Mouse (Mus musculus) forebrain, embryonic 15.5 days (tissue): ENCODE measurements around the gene Trat1. TPM values are rescaled to one million over a fixed set of nuclear protein-coding genes. Genes with fewer than 3 reads are reported as not detected.

Experiments
- ATAC-seq: fragments of 200-750 bp; cut with Nextera tagmentation; replicated peaks from 2 replicates; pipeline ENCODE4 v1.8.0; 2017; ENCODE audit warnings: mild to moderate bottlenecking, moderate TSS enrichment, moderate library complexity
- H3K27ac ChIP-seq: fragments of 300-500 bp; sonication (generic); replicated peaks from 2 replicates; pipeline ENCODE4 v1.5.1; 2015; ENCODE audit warnings: mild to moderate bottlenecking, inconsistent platforms
- H3K27me3 ChIP-seq: fragments of 300-500 bp; sonication (generic); 2 replicates; pipeline ENCODE4 v1.6.1; 2015; ENCODE audit warnings: inconsistent platforms
- H3K36me3 ChIP-seq: fragments of 300-500 bp; sonication (generic); 2 replicates; pipeline ENCODE4 v1.6.1; 2015; ENCODE audit warnings: mild to moderate bottlenecking, inconsistent platforms
- H3K4me1 ChIP-seq: fragments of 300-500 bp; sonication (generic); 2 replicates; pipeline ENCODE4 v1.6.1; 2015; ENCODE audit warnings: inconsistent platforms
- H3K4me2 ChIP-seq: fragments of 300-500 bp; sonication (generic); replicated peaks from 2 replicates; pipeline ENCODE4 v1.6.1; 2015; ENCODE audit warnings: mild to moderate bottlenecking, inconsistent platforms
- H3K4me3 ChIP-seq: fragments of 300-500 bp; sonication (generic); 2 replicates; pipeline ENCODE4 v1.5.1; 2015; ENCODE audit warnings: mild to moderate bottlenecking, inconsistent platforms
- H3K9ac ChIP-seq: fragments of 300-500 bp; sonication (generic); replicated peaks from 2 replicates; pipeline ENCODE4 v1.6.1; 2015; ENCODE audit warnings: mild to moderate bottlenecking, inconsistent platforms
- H3K9me3 ChIP-seq: fragments of 300-500 bp; sonication (generic); 2 replicates; pipeline ENCODE4 v1.6.1; 2016; ENCODE audit warnings: inconsistent platforms
- WGBS: fragments of 180-500 bp; shearing (Covaris S2); methylation state at CpG from one replicate; pipeline ENCODE4 v1.1.7; 2015; ENCODE audit warnings: mixed read lengths; 5-methylcytosine and 5-hydroxymethylcytosine counted together
- polyA plus RNA-seq: library from polyadenylated mRNA; unstranded; fragments of >200 nt; fragmentation: Nextera tagmentation; extraction: Ambion mirVana; gene quantifications from 2 replicates; pipeline ENCODE4 v1.2.1, GENCODE M21; 2015

Trat1 gene
- not detected in 2 replicates for polyA plus RNA-seq

GRCm38 (mm10) chr16:48771971-48772445, at the start of gene Trat1:
Gene Trat1 (minus strand): TSS chr16:48772021.
- 84% methylated on average over 3 of the region's 3 CpGs for WGBS
- H3K4me2 ChIP-seq = no peak within 1 kb of the TSS
- no peak within 1 kb of the TSS for H3K9ac ChIP-seq
- H3K4me1 ChIP-seq = no peaks in the 10 kb centered on the region
- no peaks in the 10 kb centered on the region for H3K27me3 ChIP-seq
- H3K27ac ChIP-seq = no peak within 1 kb of the TSS
- H3K4me3 ChIP-seq = no peak within 1 kb of the TSS
- ATAC-seq = no peak
- no peaks in the 10 kb centered on the region for H3K9me3 ChIP-seq
- no peaks in the 10 kb centered on the region for H3K36me3 ChIP-seq

- Histone ChIP-seq H3K4me3 (no peak overlapping the region), H3K27ac (no peak overlapping the region), H3K9ac (no peak overlapping the region), H3K4me2 (no peak overlapping the region), H3K36me3 (no peaks in the 10 kb centered on the region), H3K4me1 (no peaks in the 10 kb centered on the region), H3K27me3 (no peaks in the 10 kb centered on the region), H3K9me3 (no peaks in the 10 kb centered on the region)
- ATAC-seq = no peak
- 93% methylated on average over 6 of the region's 6 CpGs for WGBS
These were observed 46.7 kb upstream of the Trat1 start for GRCm38 (mm10) chr16:48818524-48818923.

- H3K4me1 ChIP-seq = no peaks in the 10 kb centered on the region
- no peak within 1 kb of the TSS for H3K4me2 ChIP-seq
- no peaks in the 10 kb centered on the region for H3K9me3 ChIP-seq
- no peak within 1 kb of the TSS for H3K9ac ChIP-seq
- no peaks in the 10 kb centered on the region for H3K27me3 ChIP-seq
- 94% methylated on average over 2 of the region's 2 CpGs for WGBS
- ATAC-seq = no peak
- no peaks in the 10 kb centered on the region for H3K36me3 ChIP-seq
- no peak within 1 kb of the TSS for H3K4me3 ChIP-seq
- no peak within 1 kb of the TSS for H3K27ac ChIP-seq
These were observed 44.9 kb upstream of the Trat1 start, which contains the start of gene Retnlb for GRCm38 (mm10) chr16:48816695-48817094. Gene Retnlb (plus strand): TSS chr16:48816856.

GRCm38 (mm10) chr16:48811881-48812436, 40.1 kb upstream of the Trat1 start:
- H3K9ac ChIP-seq = no peak overlapping the region
- no peak overlapping the region for H3K4me3 ChIP-seq
- 89% methylated on average over 7 of the region's 7 CpGs for WGBS
- H3K36me3 ChIP-seq = no peaks in the 10 kb centered on the region
- H3K4me2 ChIP-seq = no peak overlapping the region
- no peaks in the 10 kb centered on the region for H3K9me3 ChIP-seq
- ATAC-seq = no peak
- no peaks in the 10 kb centered on the region for H3K27me3 ChIP-seq
- H3K4me1 ChIP-seq = no peaks in the 10 kb centered on the region
- H3K27ac ChIP-seq = no peak overlapping the region

- H3K4me1 ChIP-seq = no peaks in the 10 kb centered on the region
- H3K9me3 ChIP-seq = no peaks in the 10 kb centered on the region
- H3K4me3 ChIP-seq = no peak overlapping the region
- H3K27ac ChIP-seq = no peak overlapping the region
- H3K27me3 ChIP-seq = no peaks in the 10 kb centered on the region
- 58% methylated on average over 2 of the region's 2 CpGs for WGBS
- ATAC-seq = no peak
- H3K4me2 ChIP-seq = no peak overlapping the region
- no peak overlapping the region for H3K9ac ChIP-seq
- H3K36me3 ChIP-seq = no peaks in the 10 kb centered on the region
These were observed 37.6 kb upstream of the Trat1 start for GRCm38 (mm10) chr16:48809374-48809773.

GRCm38 (mm10) chr16:48806521-48806920, 34.7 kb upstream of the Trat1 start:
- no peak overlapping the region for H3K4me2 ChIP-seq
- WGBS = 85% methylated on average over 1 of the region's 1 CpGs

GRCm38 (mm10) chr16:48805412-48805811, 33.6 kb upstream of the Trat1 start:
- H3K36me3 ChIP-seq = no peaks in the 10 kb centered on the region
- no peak for ATAC-seq
- H3K4me1 ChIP-seq = no peaks in the 10 kb centered on the region
- no peak overlapping the region for H3K9ac ChIP-seq
- no peak overlapping the region for H3K4me3 ChIP-seq
- no peak overlapping the region for H3K27ac ChIP-seq
- no peaks in the 10 kb centered on the region for H3K9me3 ChIP-seq
- WGBS = 88% methylated on average over 1 of the region's 1 CpGs
- H3K4me2 ChIP-seq = no peak overlapping the region
- H3K27me3 ChIP-seq = no peaks in the 10 kb centered on the region

More at GRCm38 (mm10) chr16:48806521-48806920, 34.7 kb upstream of the Trat1 start:
- Histone ChIP-seq H3K27me3 (no peaks in the 10 kb centered on the region), H3K4me3 (no peak overlapping the region), H3K36me3 (no peaks in the 10 kb centered on the region), H3K9ac (no peak overlapping the region), H3K9me3 (no peaks in the 10 kb centered on the region), H3K27ac (no peak overlapping the region), H3K4me1 (no peaks in the 10 kb centered on the region)
- no peak for ATAC-seq

GRCm38 (mm10) chr16:48800906-48801305, 29.1 kb upstream of the Trat1 start:
- no peaks in the 10 kb centered on the region for H3K4me1 ChIP-seq
- ATAC-seq = no peak
- H3K27me3 ChIP-seq = no peaks in the 10 kb centered on the region
- no peak overlapping the region for H3K27ac ChIP-seq
- H3K4me2 ChIP-seq = no peak overlapping the region
- no peaks in the 10 kb centered on the region for H3K36me3 ChIP-seq
- no peak overlapping the region for H3K9ac ChIP-seq
- no peak overlapping the region for H3K4me3 ChIP-seq
- H3K9me3 ChIP-seq = no peaks in the 10 kb centered on the region
- WGBS = 96% methylated on average over 2 of the region's 2 CpGs

GRCm38 (mm10) chr16:48799470-48799869, 27.6 kb upstream of the Trat1 start:
- no peak overlapping the region for H3K27ac ChIP-seq
- H3K4me1 ChIP-seq = no peaks in the 10 kb centered on the region
- H3K27me3 ChIP-seq = no peaks in the 10 kb centered on the region
- H3K9me3 ChIP-seq = no peaks in the 10 kb centered on the region
- no peak overlapping the region for H3K9ac ChIP-seq
- WGBS = 88% methylated on average over 3 of the region's 3 CpGs
- H3K36me3 ChIP-seq = no peaks in the 10 kb centered on the region
- H3K4me3 ChIP-seq = no peak overlapping the region
- no peak overlapping the region for H3K4me2 ChIP-seq
- ATAC-seq = no peak

- Histone ChIP-seq H3K4me2 (no peak overlapping the region), H3K27me3 (no peaks in the 10 kb centered on the region)
- WGBS = 84% methylated on average over 3 of the region's 3 CpGs
These were observed 26.5 kb upstream of the Trat1 start for GRCm38 (mm10) chr16:48798285-48798684.

GRCm38 (mm10) chr16:48788704-48789185, 16.9 kb upstream of the Trat1 start:
- whole genome bisulfite sequencing = 80% methylated on average over 4 of the region's 4 CpGs
- no peak overlapping the region for H3K9ac ChIP-seq

More at GRCm38 (mm10) chr16:48798285-48798684, 26.5 kb upstream of the Trat1 start:
- H3K9me3 ChIP-seq = no peaks in the 10 kb centered on the region
- no peak overlapping the region for H3K9ac ChIP-seq
- no peak for ATAC-seq
- no peaks in the 10 kb centered on the region for H3K36me3 ChIP-seq
- H3K4me3 ChIP-seq = no peak overlapping the region
- no peaks in the 10 kb centered on the region for H3K4me1 ChIP-seq
- no peak overlapping the region for H3K27ac ChIP-seq

GRCm38 (mm10) chr16:48786258-48786657, 14.4 kb upstream of the Trat1 start:
- H3K27ac ChIP-seq = no peak overlapping the region
- WGBS = 89% methylated on average over 3 of the region's 3 CpGs

More at GRCm38 (mm10) chr16:48788704-48789185, 16.9 kb upstream of the Trat1 start:
- no peaks in the 10 kb centered on the region for H3K36me3 ChIP-seq
- H3K27me3 ChIP-seq = no peaks in the 10 kb centered on the region
- H3K27ac ChIP-seq = no peak overlapping the region
- H3K4me3 ChIP-seq = no peak overlapping the region
- no peaks in the 10 kb centered on the region for H3K9me3 ChIP-seq
- ATAC-seq = no peak
- no peaks in the 10 kb centered on the region for H3K4me1 ChIP-seq
- H3K4me2 ChIP-seq = no peak overlapping the region

GRCm38 (mm10) chr16:48777254-48777653, 5.4 kb upstream of the Trat1 start:
- no peak overlapping the region for H3K9ac ChIP-seq
- WGBS = 67% methylated on average over 2 of the region's 2 CpGs
- no peaks in the 10 kb centered on the region for H3K4me1 ChIP-seq
- H3K4me2 ChIP-seq = no peak overlapping the region
- no peaks in the 10 kb centered on the region for H3K9me3 ChIP-seq
- no peaks in the 10 kb centered on the region for H3K27me3 ChIP-seq
- H3K36me3 ChIP-seq = no peaks in the 10 kb centered on the region
- H3K27ac ChIP-seq = no peak overlapping the region
- no peak overlapping the region for H3K4me3 ChIP-seq
- ATAC-seq = no peak

More at GRCm38 (mm10) chr16:48786258-48786657, 14.4 kb upstream of the Trat1 start:
- no peaks in the 10 kb centered on the region for H3K36me3 ChIP-seq
- no peak overlapping the region for H3K4me2 ChIP-seq
- ATAC-seq = no peak
- no peaks in the 10 kb centered on the region for H3K4me1 ChIP-seq
- H3K9me3 ChIP-seq = no peaks in the 10 kb centered on the region
- no peak overlapping the region for H3K4me3 ChIP-seq
- no peaks in the 10 kb centered on the region for H3K27me3 ChIP-seq
- no peak overlapping the region for H3K9ac ChIP-seq
